Mouse (Mus musculus): Measurements from ENCODE around the gene Hnrnpa2b1. TPM values are rescaled to one million over a fixed set of nuclear protein-coding genes. Genes with fewer than 3 reads are reported as not detected.
"Not testable (repeated sequence)": the region's sequence is repeated elsewhere in the genome, so short reads cannot be mapped to it uniquely, and the experiment has no call there.

Gene Hnrnpa2b1
- polyA plus RNA-seq, 1 experiment from 2014 or later, result 1,808 TPM

DNA sequence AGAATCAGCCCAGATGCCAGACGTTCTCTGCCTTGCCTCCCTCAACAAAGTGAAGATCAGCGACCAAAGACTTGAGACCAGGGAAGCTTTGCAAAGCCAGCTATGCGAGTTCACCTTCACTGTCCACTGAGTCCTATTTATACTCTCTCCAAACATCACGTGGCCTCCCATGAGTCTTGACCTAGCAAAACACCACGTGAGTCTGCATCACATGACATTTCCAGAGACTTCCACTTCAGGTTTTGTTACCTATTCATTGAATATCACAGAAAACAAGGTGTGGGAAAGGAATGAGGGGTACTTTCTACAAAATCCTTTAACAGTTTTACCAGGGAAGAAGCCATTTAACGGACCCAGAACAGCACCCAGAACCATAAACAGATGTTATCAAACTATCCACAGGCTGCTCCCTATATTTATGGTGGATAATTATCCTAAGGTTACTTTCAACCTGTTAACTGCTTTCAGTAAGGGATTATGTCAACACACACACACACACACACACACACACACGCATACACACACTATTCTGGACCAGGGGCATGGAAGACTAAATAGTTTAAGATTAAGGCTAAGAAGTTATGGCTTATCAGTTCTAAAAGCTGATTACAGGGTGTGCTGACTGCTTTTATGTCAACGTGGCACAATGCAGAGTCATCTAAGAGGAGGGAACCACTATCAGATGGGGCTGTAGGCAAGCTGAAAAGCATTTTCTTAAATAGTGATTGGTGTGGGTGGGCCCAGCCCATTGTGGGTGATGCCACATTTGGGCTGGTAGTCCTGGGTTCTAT is 27.8 kb upstream of the Hnrnpa2b1 start:
- DNase-seq (ENCODE audit: low spot score) (no peak), ATAC-seq (replicated peaks; ENCODE audit: low FRiP score) (no peak)
- Histone ChIP-seq H3K4me3 (ENCODE audit: low read depth, low read length) (no peak overlapping the region), H3K4me1 (replicated peaks; ENCODE audit: control insufficient read depth, insufficient read depth, low read length) (no peaks in the 10 kb centered on the region), H3K27me3 (ENCODE audit: control insufficient read depth, insufficient read depth, low read length) (no peaks in the 10 kb centered on the region), H3K4me2 (ENCODE audit: low read depth, low read length, severe bottlenecking) (no peak overlapping the region), H3K9ac (ENCODE audit: low read length) (no peak overlapping the region), H3K27ac (ENCODE audit: low read depth, low read length) (no peak overlapping the region), H3K36me3 (ENCODE audit: control insufficient read depth, insufficient read depth, low read length) (no peaks in the 10 kb centered on the region), H3K9me3 (ENCODE audit: control insufficient read depth, low read length) (no peaks in the 10 kb centered on the region)
- 79% methylated on average over 8 of the region's 8 CpGs for WGBS

DNA sequence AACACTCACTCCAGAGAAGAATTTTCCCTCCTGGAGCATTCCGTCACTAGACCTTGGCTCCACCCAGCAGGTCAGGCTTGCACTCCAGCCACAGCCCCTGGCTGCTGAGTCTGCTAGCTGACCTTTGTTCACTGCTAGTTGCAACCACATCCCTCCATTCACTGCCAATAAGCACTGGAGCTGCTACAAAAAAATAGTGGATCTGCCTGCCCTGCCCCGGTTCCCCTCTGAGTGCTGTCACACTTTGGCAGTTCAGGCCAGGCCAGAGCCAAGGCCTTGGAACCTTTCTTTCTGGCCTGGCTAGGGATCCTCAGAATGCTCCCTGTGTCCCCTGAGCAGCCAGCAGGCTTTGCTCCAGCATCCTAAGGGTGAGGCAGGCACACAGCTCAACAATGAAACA is 20.1 kb upstream of the Hnrnpa2b1 start:
- no peaks in the 10 kb centered on the region for H3K27me3 ChIP-seq (ENCODE audit: control insufficient read depth, insufficient read depth, low read length)
- no peak overlapping the region for H3K4me3 ChIP-seq (ENCODE audit: low read depth, low read length)
- H3K9me3 ChIP-seq (ENCODE audit: control insufficient read depth, low read length), result no peaks in the 10 kb centered on the region
- no peak overlapping the region for H3K9ac ChIP-seq (ENCODE audit: low read length)
- WGBS, result 64% methylated on average over 2 of the region's 2 CpGs
- no peak overlapping the region for H3K27ac ChIP-seq (ENCODE audit: low read depth, low read length)
- ATAC-seq (replicated peaks; ENCODE audit: low FRiP score) (no peak), DNase-seq (ENCODE audit: low spot score) (no peak)
- H3K36me3 ChIP-seq (ENCODE audit: control insufficient read depth, insufficient read depth, low read length), result no peaks in the 10 kb centered on the region
- H3K4me1 ChIP-seq (replicated peaks; ENCODE audit: control insufficient read depth, insufficient read depth, low read length), result no peaks in the 10 kb centered on the region
- H3K4me2 ChIP-seq (ENCODE audit: low read depth, low read length, severe bottlenecking), result no peak overlapping the region

DNA sequence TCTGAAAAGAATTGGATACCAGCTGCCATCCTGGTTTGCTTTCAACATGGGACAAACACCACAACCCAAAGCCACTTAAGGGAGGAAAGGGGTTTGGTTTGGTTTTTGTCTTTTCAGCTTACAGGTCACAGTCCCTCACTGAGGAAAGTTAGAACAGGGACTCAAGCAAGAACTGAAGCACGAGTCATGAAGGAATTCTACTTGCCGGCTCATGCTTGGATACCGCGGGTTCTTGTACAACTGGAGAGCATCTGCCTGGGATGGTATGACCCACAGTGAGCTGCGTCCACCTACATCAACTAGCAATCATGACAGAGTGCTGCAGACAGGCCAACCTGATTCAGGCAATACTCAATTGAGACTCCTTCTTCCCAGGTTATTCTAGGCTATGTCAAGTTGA is 17.0 kb upstream of the Hnrnpa2b1 start:
- Histone ChIP-seq H3K4me3 (ENCODE audit: low read depth, low read length) (no peak overlapping the region), H3K9ac (ENCODE audit: low read length) (no peak overlapping the region), H3K27ac (ENCODE audit: low read depth, low read length) (no peak overlapping the region), H3K36me3 (ENCODE audit: control insufficient read depth, insufficient read depth, low read length) (peaks cover 3% of the 10 kb centered on the region; the same call in 1 of the 2 replicates), H3K9me3 (ENCODE audit: control insufficient read depth, low read length) (no peaks in the 10 kb centered on the region), H3K4me1 (replicated peaks; ENCODE audit: control insufficient read depth, insufficient read depth, low read length) (no peaks in the 10 kb centered on the region), H3K27me3 (ENCODE audit: control insufficient read depth, insufficient read depth, low read length) (no peaks in the 10 kb centered on the region), H3K4me2 (ENCODE audit: low read depth, low read length, severe bottlenecking) (no peak overlapping the region)
- 97% methylated on average over 5 of the region's 5 CpGs for WGBS
- ATAC-seq (replicated peaks; ENCODE audit: low FRiP score), result no peak
- DNase-seq (ENCODE audit: low spot score), result no peak

DNA sequence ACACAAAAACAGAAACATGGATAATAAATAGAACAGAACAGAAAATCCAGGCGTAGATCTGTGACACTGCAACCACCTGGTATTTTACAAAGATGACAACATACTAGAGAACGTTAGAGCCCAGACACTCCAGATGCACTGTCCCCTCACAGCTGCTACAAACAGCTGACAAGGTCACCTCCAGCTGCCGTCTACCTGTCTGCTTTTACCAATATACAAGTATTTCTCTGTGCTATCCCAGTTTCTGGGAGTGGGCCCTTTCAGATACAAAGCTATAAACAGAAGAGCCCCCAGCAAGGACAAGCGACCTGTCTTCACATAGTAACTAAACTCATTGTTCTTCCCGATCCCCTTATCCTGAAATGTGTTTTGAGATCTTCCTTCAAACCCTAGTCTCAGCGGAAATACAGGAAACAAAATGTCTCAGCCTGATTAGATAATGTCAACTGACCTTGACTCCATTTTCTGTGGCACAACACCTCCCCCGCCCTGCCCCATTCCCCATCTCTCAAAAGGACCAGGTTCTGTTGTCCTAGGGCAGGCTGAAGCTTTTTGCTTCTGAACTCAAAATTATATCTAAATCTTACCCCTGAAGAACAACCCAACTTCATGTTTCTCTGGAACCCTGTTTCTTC is 16.5 kb upstream of the Hnrnpa2b1 start:
- Histone ChIP-seq H3K4me2 (ENCODE audit: low read depth, low read length, severe bottlenecking) (no peak overlapping the region), H3K4me3 (ENCODE audit: low read depth, low read length) (no peak overlapping the region), H3K9me3 (ENCODE audit: control insufficient read depth, low read length) (no peaks in the 10 kb centered on the region), H3K27ac (ENCODE audit: low read depth, low read length) (no peak overlapping the region), H3K27me3 (ENCODE audit: control insufficient read depth, insufficient read depth, low read length) (no peaks in the 10 kb centered on the region), H3K9ac (ENCODE audit: low read length) (no peak overlapping the region), H3K4me1 (replicated peaks; ENCODE audit: control insufficient read depth, insufficient read depth, low read length) (no peaks in the 10 kb centered on the region), H3K36me3 (ENCODE audit: control insufficient read depth, insufficient read depth, low read length) (peaks cover 5% of the 10 kb centered on the region; the same call in 1 of the 2 replicates)
- DNase-seq (ENCODE audit: low spot score) (no peak), ATAC-seq (replicated peaks; ENCODE audit: low FRiP score) (no peak)
- WGBS, result 75% methylated on average over 7 of the region's 7 CpGs

DNA sequence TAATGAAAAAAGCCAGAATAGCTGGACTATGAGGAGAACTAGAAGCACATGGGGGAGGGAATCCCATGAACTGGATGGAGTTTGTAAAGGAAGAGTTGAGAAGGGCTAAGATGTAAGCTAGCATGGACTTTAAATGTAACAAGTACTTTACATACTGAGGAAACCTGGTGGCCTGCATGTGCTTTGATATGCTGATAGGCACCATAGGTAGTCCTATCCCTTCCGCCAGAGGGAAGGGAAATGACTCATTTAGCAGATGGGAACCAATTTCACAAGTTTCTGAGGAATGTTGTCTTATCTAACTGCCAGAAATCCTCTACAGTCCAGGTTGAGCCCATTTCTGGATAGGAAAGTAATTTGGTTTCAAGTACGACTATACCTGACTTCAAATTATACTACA is 16.0 kb upstream of the Hnrnpa2b1 start:
- H3K36me3 ChIP-seq (ENCODE audit: control insufficient read depth, insufficient read depth, low read length), result peaks cover 10% of the 10 kb centered on the region
- H3K27ac ChIP-seq (ENCODE audit: low read depth, low read length), result no peak overlapping the region
- DNase-seq (ENCODE audit: low spot score) (no peak), ATAC-seq (replicated peaks; ENCODE audit: low FRiP score) (no peak)
- H3K4me2 ChIP-seq (ENCODE audit: low read depth, low read length, severe bottlenecking), result no peak overlapping the region
- 60% methylated on average over 2 of the region's 2 CpGs for WGBS
- H3K9me3 ChIP-seq (ENCODE audit: control insufficient read depth, low read length), result no peaks in the 10 kb centered on the region
- H3K4me3 ChIP-seq (ENCODE audit: low read depth, low read length), result no peak overlapping the region
- H3K27me3 ChIP-seq (ENCODE audit: control insufficient read depth, insufficient read depth, low read length), result no peaks in the 10 kb centered on the region
- no peaks in the 10 kb centered on the region for H3K4me1 ChIP-seq (replicated peaks; ENCODE audit: control insufficient read depth, insufficient read depth, low read length)
- no peak overlapping the region for H3K9ac ChIP-seq (ENCODE audit: low read length)

DNA sequence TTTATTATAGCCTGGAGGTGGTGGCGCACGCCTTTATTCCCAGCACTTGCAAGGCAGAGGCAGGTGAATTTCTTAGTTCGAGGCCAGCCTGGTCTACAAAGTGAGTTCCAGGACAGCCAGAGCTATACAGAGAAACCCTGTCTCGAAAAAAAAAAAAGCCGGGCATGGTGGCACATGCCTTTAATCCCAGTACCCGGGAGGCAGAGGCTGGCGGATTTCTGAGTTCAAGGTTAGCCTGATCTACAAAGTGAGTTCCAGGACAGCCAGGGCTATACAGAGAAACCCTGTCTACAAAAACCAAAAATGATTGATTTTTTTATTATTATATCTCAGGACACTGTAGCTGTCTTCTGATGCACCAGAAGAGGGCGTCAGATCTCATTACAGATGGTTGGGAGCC is 14.9 kb upstream of the Hnrnpa2b1 start:
- not testable (repeated sequence) for DNase-seq (ENCODE audit: low spot score); H3K27ac ChIP-seq (ENCODE audit: low read depth, low read length); H3K4me3 ChIP-seq (ENCODE audit: low read depth, low read length); ATAC-seq (replicated peaks; ENCODE audit: low FRiP score); H3K9me3 ChIP-seq (ENCODE audit: control insufficient read depth, low read length); H3K4me1 ChIP-seq (replicated peaks; ENCODE audit: control insufficient read depth, insufficient read depth, low read length); H3K27me3 ChIP-seq (ENCODE audit: control insufficient read depth, insufficient read depth, low read length); H3K9ac ChIP-seq (ENCODE audit: low read length); H3K4me2 ChIP-seq (ENCODE audit: low read depth, low read length, severe bottlenecking)
- H3K36me3 ChIP-seq (ENCODE audit: control insufficient read depth, insufficient read depth, low read length), result peaks cover 18% of the 10 kb centered on the region
- 87% methylated on average over 8 of the region's 8 CpGs for WGBS

DNA sequence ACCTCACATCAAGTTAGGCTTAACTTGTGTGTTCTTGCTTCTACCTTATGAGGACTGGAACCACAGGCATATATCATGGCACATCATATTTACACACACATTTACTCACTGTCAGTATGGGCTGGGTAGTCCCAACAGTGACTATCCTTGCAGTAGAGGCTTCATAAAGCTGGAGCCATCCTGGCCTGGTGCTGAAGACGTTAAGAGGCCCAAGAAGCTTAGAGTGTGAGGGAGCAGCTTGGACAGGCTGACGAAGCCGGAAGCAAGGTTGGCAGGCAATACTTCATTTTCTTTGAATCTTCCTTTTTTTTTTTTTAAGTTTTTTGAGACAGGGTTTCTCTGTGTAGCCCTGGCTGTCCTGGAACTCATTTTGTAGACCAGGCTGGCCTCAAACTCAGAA is 14.2 kb upstream of the Hnrnpa2b1 start:
- ATAC-seq (replicated peaks; ENCODE audit: low FRiP score), result no peak

DNA sequence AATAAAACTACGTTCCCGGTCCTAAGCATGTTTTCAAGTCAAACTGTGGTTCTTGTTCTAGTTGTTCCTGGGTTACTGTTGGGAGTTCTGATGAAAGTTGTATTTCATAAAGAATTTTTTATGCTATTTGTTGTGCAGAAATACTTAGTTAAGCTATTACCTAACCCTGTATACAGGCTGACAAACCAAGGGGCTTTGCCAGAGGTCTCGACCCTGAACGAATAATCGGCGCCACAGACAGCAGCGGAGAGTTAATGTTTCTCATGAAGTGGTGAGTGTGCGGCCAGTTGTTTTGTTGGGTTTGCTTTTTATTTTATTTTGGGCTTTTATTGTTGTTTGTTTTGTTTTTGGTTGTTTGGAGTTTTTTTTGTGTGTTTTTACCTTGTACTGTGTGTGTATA is 11.9 kb upstream of the Hnrnpa2b1 start:
- H3K9ac ChIP-seq (ENCODE audit: low read length), result no peak overlapping the region
- WGBS, result 96% methylated on average over 8 of the region's 8 CpGs
- no peaks in the 10 kb centered on the region for H3K9me3 ChIP-seq (ENCODE audit: control insufficient read depth, low read length)
- H3K4me1 ChIP-seq (replicated peaks; ENCODE audit: control insufficient read depth, insufficient read depth, low read length), result no peaks in the 10 kb centered on the region
- H3K4me3 ChIP-seq (ENCODE audit: low read depth, low read length), result no peak overlapping the region
- no peak for DNase-seq (ENCODE audit: low spot score)
- no peaks in the 10 kb centered on the region for H3K27me3 ChIP-seq (ENCODE audit: control insufficient read depth, insufficient read depth, low read length)
- H3K36me3 ChIP-seq (ENCODE audit: control insufficient read depth, insufficient read depth, low read length), result peaks cover 25% of the 10 kb centered on the region
- H3K27ac ChIP-seq (ENCODE audit: low read depth, low read length), result no peak overlapping the region
- H3K4me2 ChIP-seq (ENCODE audit: low read depth, low read length, severe bottlenecking), result no peak overlapping the region
- no peak for ATAC-seq (replicated peaks; ENCODE audit: low FRiP score)

More for the DNA sequence above, 14.2 kb upstream of the Hnrnpa2b1 start:
- Histone ChIP-seq H3K9me3 (ENCODE audit: control insufficient read depth, low read length) (no peaks in the 10 kb centered on the region), H3K36me3 (ENCODE audit: control insufficient read depth, insufficient read depth, low read length) (peaks cover 19% of the 10 kb centered on the region), H3K27me3 (ENCODE audit: control insufficient read depth, insufficient read depth, low read length) (no peaks in the 10 kb centered on the region), H3K27ac (ENCODE audit: low read depth, low read length) (no peak overlapping the region), H3K4me1 (replicated peaks; ENCODE audit: control insufficient read depth, insufficient read depth, low read length) (no peaks in the 10 kb centered on the region), H3K4me2 (ENCODE audit: low read depth, low read length, severe bottlenecking) (no peak overlapping the region), H3K4me3 (ENCODE audit: low read depth, low read length) (no peak overlapping the region), H3K9ac (ENCODE audit: low read length) (no peak overlapping the region)
- no peak for DNase-seq (ENCODE audit: low spot score)
- WGBS, result 94% methylated on average over 3 of the region's 3 CpGs

Measured in forebrain, embryonic 11.5 days (tissue).